Mouse (Mus musculus) stomach, embryonic 16.5 days (tissue): ENCODE measurements at regions not wholly inside any gene's neighbourhood (a gene's known extent, or its start where the extent isn't known, plus 50 kb on each side); places are given as distances from the start of the nearest gene placed in this dataset.

Experiments
- ATAC-seq: fragments of 200-750 bp; cut with Nextera tagmentation; 2 replicates; pipeline ENCODE4 v1.8.0; 2017; ENCODE audit warnings: moderate number of reproducible peaks, moderate TSS enrichment; ENCODE audit not compliant: insufficient read depth, low FRiP score
- H3K27ac ChIP-seq: fragments of 300-500 bp; sonication (generic); 2 replicates; pipeline ENCODE4 v1.5.1; 2014; ENCODE audit warnings: low read length
- H3K27me3 ChIP-seq: fragments of 300-500 bp; sonication (generic); 2 replicates; pipeline ENCODE4 v1.6.1; 2014; ENCODE audit warnings: low read length, control low read depth, mixed read lengths; ENCODE audit not compliant: control insufficient read depth, insufficient read depth
- H3K36me3 ChIP-seq: fragments of 300-500 bp; sonication (generic); 2 replicates; pipeline ENCODE4 v1.6.1; 2014; ENCODE audit warnings: low read length; ENCODE audit not compliant: control insufficient read depth, insufficient read depth
- H3K4me1 ChIP-seq: fragments of 300-500 bp; sonication (generic); 2 replicates; pipeline ENCODE4 v1.6.1; 2014; ENCODE audit warnings: low read length, control low read depth, mixed read lengths; ENCODE audit not compliant: control insufficient read depth, insufficient read depth
- H3K4me2 ChIP-seq: fragments of 300-500 bp; sonication (generic); 2 replicates; pipeline ENCODE4 v1.6.1; 2014; ENCODE audit warnings: low read depth, low read length, mixed read lengths
- H3K4me3 ChIP-seq: fragments of 300-500 bp; sonication (generic); replicated peaks from 2 replicates; pipeline ENCODE4 v1.5.1; 2014; ENCODE audit warnings: mild to moderate bottlenecking, low read length
- H3K9ac ChIP-seq: fragments of 300-500 bp; sonication (generic); 2 replicates; pipeline ENCODE4 v1.6.1; 2014; ENCODE audit warnings: low read length
- H3K9me3 ChIP-seq: fragments of 300-500 bp; sonication (generic); replicated peaks from 2 replicates; pipeline ENCODE4 v1.6.1; 2016; ENCODE audit warnings: low read length, control low read depth; ENCODE audit not compliant: control insufficient read depth
- WGBS: fragments of 180-500 bp; shearing (Covaris S2); extraction: QIAGEN DNeasy Blood & Tissue Kit; methylation state at CpG from one replicate; pipeline ENCODE4 v1.1.7; 2014; 5-methylcytosine and 5-hydroxymethylcytosine counted together

DNA sequence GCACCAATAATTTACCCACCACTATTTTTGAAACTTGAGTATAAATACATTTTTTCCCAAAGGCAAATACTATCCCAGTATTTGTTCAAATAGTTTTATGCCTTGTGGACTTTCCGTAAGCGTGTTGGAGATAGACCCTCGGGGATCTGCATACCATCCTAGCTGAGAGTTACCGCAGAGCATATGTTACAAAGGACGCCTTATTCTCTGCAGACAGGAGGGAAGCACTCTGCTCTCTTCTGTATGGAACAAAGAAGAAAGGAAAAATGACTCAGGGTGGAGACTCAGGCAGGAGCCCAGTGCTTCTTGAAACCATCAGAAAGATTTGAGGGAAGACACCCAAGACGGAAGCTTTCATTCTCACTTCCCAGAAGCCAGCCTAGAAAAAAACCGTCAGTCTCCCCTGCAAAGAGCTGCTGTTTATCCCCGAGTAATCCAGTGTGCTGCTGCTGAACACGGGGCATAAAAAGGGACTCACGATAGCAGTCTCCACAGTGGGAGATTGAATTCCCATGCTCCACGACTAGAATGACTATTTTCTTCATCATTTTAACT, 200.2 kb upstream of the Runx1 start:
- ATAC-seq: no peak
- Histone ChIP-seq H3K9ac (no peak overlapping the region), H3K27ac (no peak overlapping the region; the same call in 1 of the 2 replicates), H3K27me3 (no peaks in the 10 kb centered on the region), H3K36me3 (no peaks in the 10 kb centered on the region), H3K9me3 (no peaks in the 10 kb centered on the region), H3K4me3 (no peak overlapping the region), H3K4me1 (no peaks in the 10 kb centered on the region), H3K4me2 (no peak overlapping the region)
- WGBS: 33% methylated on average over 11 of the region's 11 CpGs

DNA sequence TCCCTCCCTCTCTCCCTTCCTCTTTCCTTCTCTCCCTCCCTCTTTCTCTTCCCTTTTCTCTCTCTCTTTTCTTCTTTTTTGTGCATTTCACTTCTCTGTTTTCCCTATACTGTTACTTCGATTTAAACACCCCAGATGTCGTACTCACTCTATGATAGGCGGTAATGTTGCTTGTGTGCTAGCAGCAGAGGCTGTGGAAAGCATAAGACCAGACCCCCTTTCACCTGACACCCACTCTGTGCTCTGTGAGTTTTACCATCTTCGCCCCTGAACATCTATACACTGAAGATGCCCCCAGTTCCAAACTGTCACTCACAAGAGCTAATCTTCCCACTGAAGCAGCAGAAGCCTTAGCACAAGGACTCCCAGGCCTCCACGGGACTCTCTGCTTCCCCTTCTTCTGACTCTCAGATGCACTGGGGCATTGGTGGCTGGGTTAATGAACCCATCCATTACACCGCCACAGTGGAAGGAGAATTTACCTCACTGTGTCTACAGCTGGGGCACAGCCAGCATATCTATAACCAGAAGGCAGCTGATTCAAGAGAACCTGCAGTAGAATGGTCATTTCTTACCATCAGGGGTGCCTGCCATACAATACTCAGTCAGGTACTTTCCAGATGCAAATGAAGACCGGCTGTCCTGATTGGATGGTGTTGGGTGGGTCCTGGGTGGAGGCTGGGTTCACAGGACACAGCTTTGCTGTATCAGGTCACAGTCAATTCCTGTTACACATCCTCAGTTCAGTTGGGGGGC, 194.0 kb upstream of the Runx1 start:
- WGBS: 72% methylated on average over 7 of the region's 7 CpGs
- no peak overlapping the region for H3K4me2 ChIP-seq
- no peak for ATAC-seq
- H3K27ac ChIP-seq: no peak overlapping the region
- H3K4me1 ChIP-seq: no peaks in the 10 kb centered on the region
- H3K27me3 ChIP-seq: no peaks in the 10 kb centered on the region
- no peaks in the 10 kb centered on the region for H3K36me3 ChIP-seq
- H3K4me3 ChIP-seq: no peak overlapping the region
- no peak overlapping the region for H3K9ac ChIP-seq
- H3K9me3 ChIP-seq: no peaks in the 10 kb centered on the region

DNA sequence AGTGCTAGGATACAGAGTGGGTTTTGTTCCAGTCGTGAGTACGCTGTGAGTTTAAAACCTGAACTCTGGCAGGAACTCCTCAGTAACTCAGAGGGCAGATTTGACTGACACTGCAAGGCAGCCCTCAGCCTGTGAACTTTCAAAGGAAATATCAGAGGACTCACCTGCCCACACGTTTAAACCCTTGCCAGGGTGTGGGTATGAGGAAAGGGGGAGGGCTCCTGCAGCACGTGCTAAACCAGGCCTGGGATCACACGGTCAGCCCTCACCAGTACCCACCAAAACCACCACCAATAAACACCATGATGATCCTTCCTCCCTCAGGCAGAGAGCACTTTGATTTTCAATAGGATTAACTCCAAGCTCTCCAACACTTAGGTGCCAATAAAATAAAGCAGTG, 192.8 kb upstream of the Runx1 start:
- no peak overlapping the region for H3K4me3 ChIP-seq
- H3K4me1 ChIP-seq: 0 out of 2 replicates have a peak, but pooled peaks cover 4% of the 10 kb centered on the region
- H3K9me3 ChIP-seq: no peaks in the 10 kb centered on the region
- no peak overlapping the region for H3K27ac ChIP-seq
- 0 out of 2 replicates have a peak, but pooled peaks cover 3% of the 10 kb centered on the region for H3K27me3 ChIP-seq
- no peaks in the 10 kb centered on the region for H3K36me3 ChIP-seq
- WGBS: 39% methylated on average over 5 of the region's 5 CpGs
- ATAC-seq: no peak
- no peak overlapping the region for H3K9ac ChIP-seq
- H3K4me2 ChIP-seq: no peak overlapping the region

DNA sequence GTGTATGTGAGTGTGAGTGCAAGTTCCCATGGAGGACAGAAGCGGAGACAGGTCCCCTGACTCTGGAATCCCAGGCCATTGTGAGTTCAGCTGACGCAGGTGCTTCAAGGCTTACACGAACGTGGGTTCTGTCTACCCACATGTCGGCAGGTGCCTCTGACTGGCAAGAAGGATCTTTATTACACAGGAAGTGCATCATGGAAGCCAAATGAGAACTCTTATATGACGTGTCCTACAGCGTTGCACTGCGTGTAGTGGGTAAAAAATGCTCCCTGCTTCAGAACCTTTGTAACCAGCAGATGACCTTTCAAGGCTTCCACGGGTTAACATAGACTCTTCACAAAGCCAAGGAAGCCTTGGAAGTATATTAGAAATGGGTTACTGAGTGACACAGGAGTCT, 191.1 kb upstream of the Runx1 start:
- no peak overlapping the region for H3K9ac ChIP-seq
- no peak overlapping the region for H3K4me3 ChIP-seq
- ATAC-seq: no peak
- no peaks in the 10 kb centered on the region for H3K36me3 ChIP-seq
- H3K4me2 ChIP-seq: no peak overlapping the region
- 85% methylated on average over 9 of the region's 9 CpGs for WGBS
- H3K27ac ChIP-seq: no peak overlapping the region
- H3K9me3 ChIP-seq: no peaks in the 10 kb centered on the region
- H3K27me3 ChIP-seq: 0 out of 2 replicates have a peak, but pooled peaks cover 3% of the 10 kb centered on the region
- 0 out of 2 replicates have a peak, but pooled peaks cover 4% of the 10 kb centered on the region for H3K4me1 ChIP-seq

DNA sequence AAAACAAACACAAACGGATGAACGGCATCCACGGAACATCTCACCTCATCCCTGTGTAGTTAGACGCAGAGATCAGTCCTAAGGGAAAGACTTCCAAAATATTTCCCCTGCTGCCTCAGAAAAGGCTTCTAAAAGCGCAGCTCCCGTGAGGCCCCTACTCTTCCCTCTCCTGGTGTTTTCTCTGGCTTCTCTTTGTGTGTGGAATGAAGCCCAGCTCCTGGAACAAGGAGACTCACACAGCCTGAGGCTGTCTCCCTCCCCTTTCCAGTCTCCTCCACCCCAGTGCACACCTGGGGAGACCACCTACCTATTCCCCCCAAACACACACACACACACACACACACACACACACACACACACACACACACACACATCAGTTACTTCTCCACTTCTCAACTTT, 189.7 kb upstream of the Runx1 start:
- no peak for ATAC-seq
- Histone ChIP-seq H3K4me1 (0 out of 2 replicates have a peak, but pooled peaks cover 4% of the 10 kb centered on the region), H3K27ac (no peak overlapping the region), H3K36me3 (no peaks in the 10 kb centered on the region), H3K9me3 (no peaks in the 10 kb centered on the region), H3K4me2 (no peak overlapping the region), H3K4me3 (no peak overlapping the region), H3K9ac (no peak overlapping the region; the same call in 1 of the 2 replicates), H3K27me3 (0 out of 2 replicates have a peak, but pooled peaks cover 3% of the 10 kb centered on the region)
- 51% methylated on average over 6 of the region's 6 CpGs for WGBS

DNA sequence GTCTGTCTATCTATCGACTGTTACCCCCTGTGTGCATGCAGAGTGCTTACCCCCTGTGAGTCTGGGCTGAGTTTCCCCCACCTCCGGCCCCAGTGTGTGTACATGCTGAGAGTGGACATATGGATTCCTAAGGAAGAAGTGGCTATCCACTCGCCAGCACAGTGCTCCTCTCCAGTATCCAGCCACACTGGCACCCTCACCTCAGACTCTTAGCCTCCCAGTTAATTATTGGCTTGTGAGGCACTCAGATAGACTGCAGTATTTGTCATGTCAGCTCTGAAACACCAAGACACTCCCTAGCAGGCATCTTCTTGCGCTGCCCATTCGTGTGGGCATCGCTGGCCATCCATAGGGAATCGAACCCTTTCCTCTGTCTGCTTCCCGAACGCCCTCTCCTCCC, 189.0 kb upstream of the Runx1 start:
- ATAC-seq: no peak
- Histone ChIP-seq H3K4me3 (no peak overlapping the region), H3K27ac (no peak overlapping the region), H3K27me3 (0 out of 2 replicates have a peak, but pooled peaks cover 3% of the 10 kb centered on the region), H3K4me2 (no peak overlapping the region), H3K36me3 (no peaks in the 10 kb centered on the region), H3K9ac (no peak overlapping the region), H3K9me3 (no peaks in the 10 kb centered on the region), H3K4me1 (0 out of 2 replicates have a peak, but pooled peaks cover 4% of the 10 kb centered on the region)
- 79% methylated on average over 9 of the region's 9 CpGs for WGBS

DNA sequence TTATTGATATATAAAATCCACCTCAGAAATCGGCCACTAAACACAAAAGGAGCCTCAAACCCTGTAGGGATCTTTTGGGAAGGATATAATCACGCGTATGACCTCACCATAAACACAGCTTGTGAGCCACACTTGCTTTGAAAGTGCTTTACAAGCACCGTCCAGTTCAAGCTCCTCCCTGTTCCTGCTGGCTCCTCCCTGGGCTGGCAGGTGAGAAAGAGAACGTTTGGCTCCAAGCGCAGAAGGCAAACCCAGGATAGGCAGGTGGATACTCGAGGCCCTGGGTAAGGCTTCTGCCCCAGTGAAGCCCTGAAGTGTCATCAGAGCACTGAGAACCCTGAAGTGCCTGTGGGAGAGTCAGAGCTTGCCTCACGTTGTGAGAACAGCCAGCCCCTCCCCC, 187.9 kb upstream of the Runx1 start:
- 0 out of 2 replicates have a peak, but pooled peaks cover 4% of the 10 kb centered on the region for H3K4me1 ChIP-seq
- no peak for ATAC-seq

DNA sequence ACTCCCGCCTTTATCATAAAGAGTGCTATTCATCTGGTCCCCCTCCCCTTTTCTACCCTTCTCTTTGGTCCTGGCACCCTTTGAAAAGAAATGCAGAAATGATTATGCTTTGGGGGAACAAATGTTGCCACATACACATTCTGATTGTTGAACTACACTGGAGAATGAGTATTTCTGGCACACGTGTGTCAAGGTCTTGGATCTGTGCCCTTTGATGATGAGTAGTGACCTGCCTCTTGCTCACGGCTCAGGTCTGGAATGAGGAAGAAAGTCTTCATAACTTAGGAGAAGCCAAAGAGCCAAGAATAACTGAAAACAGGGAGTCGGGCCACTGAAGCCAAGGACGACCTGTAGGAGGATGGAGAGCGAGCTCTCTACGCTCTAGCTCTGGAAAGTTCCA, 187.3 kb upstream of the Runx1 start:
- H3K9me3 ChIP-seq: no peaks in the 10 kb centered on the region
- H3K4me2 ChIP-seq: no peak overlapping the region
- H3K27ac ChIP-seq: no peak overlapping the region
- no peak overlapping the region for H3K4me3 ChIP-seq
- no peak for ATAC-seq
- 76% methylated on average over 7 of the region's 7 CpGs for WGBS
- H3K9ac ChIP-seq: no peak overlapping the region
- no peaks in the 10 kb centered on the region for H3K36me3 ChIP-seq
- H3K27me3 ChIP-seq: 0 out of 2 replicates have a peak, but pooled peaks cover 3% of the 10 kb centered on the region
- 0 out of 2 replicates have a peak, but pooled peaks cover 4% of the 10 kb centered on the region for H3K4me1 ChIP-seq

More for the DNA sequence above, 187.9 kb upstream of the Runx1 start:
- Histone ChIP-seq H3K27me3 (0 out of 2 replicates have a peak, but pooled peaks cover 3% of the 10 kb centered on the region), H3K27ac (no peak overlapping the region), H3K4me3 (no peak overlapping the region), H3K9me3 (no peaks in the 10 kb centered on the region), H3K4me2 (no peak overlapping the region), H3K9ac (no peak overlapping the region), H3K36me3 (no peaks in the 10 kb centered on the region)
- 39% methylated on average over 8 of the region's 8 CpGs for WGBS

DNA sequence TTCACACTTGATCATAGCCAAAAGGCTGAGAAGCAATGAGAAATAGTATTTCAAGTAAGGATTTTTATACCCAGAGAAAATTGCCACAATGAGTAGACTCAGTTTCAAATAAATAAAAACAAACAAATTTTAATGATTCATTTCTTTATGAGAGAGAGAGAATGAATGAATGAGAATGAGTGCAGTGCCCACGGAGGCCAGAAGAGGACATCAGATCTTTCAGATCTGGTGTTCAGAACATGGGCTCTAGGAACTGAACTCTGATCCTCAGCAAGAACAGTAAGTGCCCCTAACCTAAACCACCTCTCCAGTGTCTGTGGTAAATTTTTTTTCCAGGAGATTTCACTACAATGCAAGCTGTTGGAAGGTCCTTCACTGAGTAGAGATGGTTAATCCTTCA, 185.5 kb upstream of the Runx1 start:
- Histone ChIP-seq H3K4me1 (peaks cover 7% of the 10 kb centered on the region), H3K4me2 (no peak overlapping the region), H3K4me3 (no peak overlapping the region), H3K9me3 (no peaks in the 10 kb centered on the region), H3K36me3 (no peaks in the 10 kb centered on the region), H3K9ac (no peak overlapping the region), H3K27ac (no peak overlapping the region), H3K27me3 (0 out of 2 replicates have a peak, but pooled peaks cover 3% of the 10 kb centered on the region)
- 91% methylated on average over 1 of the region's 1 CpGs for WGBS
- no peak for ATAC-seq
